Mouse (Mus musculus): ENCODE measurements around the gene N4bp2l1.
"Not testable (repeated sequence)": the region's sequence is repeated elsewhere in the genome, so short reads cannot be mapped to it uniquely, and the experiment has no call there.

The N4bp2l1 gene

GRCm38 (mm10) chr5:150597088-150597487 is at the start of gene N4bp2l1:
Gene N4bp2l1 (minus strand): TSS chr5:150597188.
- no peak for DNase-seq (ENCODE audit: low spot score in 2 of 2)

GRCm38 (mm10) chr5:150644926-150645325 is 47.9 kb upstream of the N4bp2l1 start:
- DNase-seq (ENCODE audit: low spot score in 2 of 2) = no peak

GRCm38 (mm10) chr5:150643390-150643789 is 46.4 kb upstream of the N4bp2l1 start:
- DNase-seq (ENCODE audit: low spot score in 2 of 2) = not testable (repeated sequence)

- no peak for DNase-seq (ENCODE audit: low spot score in 2 of 2)
These were observed 44.5 kb upstream of the N4bp2l1 start for GRCm38 (mm10) chr5:150641440-150641839.

- DNase-seq (ENCODE audit: low spot score in 2 of 2) = no peak
These were observed 32.7 kb upstream of the N4bp2l1 start for GRCm38 (mm10) chr5:150629692-150630091.

GRCm38 (mm10) chr5:150629272-150629671 is 32.3 kb upstream of the N4bp2l1 start:
- DNase-seq (ENCODE audit: low spot score in 2 of 2) = no peak

- no peak for DNase-seq (ENCODE audit: low spot score in 2 of 2)
These were observed 28.5 kb upstream of the N4bp2l1 start for GRCm38 (mm10) chr5:150625528-150625927.

- DNase-seq (ENCODE audit: low spot score in 2 of 2) = no peak
These were observed 25.8 kb upstream of the N4bp2l1 start for GRCm38 (mm10) chr5:150622792-150623191.

GRCm38 (mm10) chr5:150621592-150621991 is 24.6 kb upstream of the N4bp2l1 start:
- no peak for DNase-seq (ENCODE audit: low spot score in 2 of 2)

- DNase-seq (ENCODE audit: low spot score in 2 of 2) = no peak
These were observed 23.7 kb upstream of the N4bp2l1 start for GRCm38 (mm10) chr5:150620588-150621135.

GRCm38 (mm10) chr5:150618599-150619355 is 21.8 kb upstream of the N4bp2l1 start:
- DNase-seq (ENCODE audit: low spot score in 2 of 2) = no peak

GRCm38 (mm10) chr5:150616731-150617130 is 19.7 kb upstream of the N4bp2l1 start:
- no peak for DNase-seq (ENCODE audit: low spot score in 2 of 2)

- no peak for DNase-seq (ENCODE audit: low spot score in 2 of 2)
These were observed 19.2 kb upstream of the N4bp2l1 start for GRCm38 (mm10) chr5:150616216-150616615.

GRCm38 (mm10) chr5:150614054-150614453 is 17.1 kb upstream of the N4bp2l1 start:
- DNase-seq (ENCODE audit: low spot score in 2 of 2) = no peak

- DNase-seq (ENCODE audit: low spot score in 2 of 2) = no peak
These were observed 14.7 kb upstream of the N4bp2l1 start for GRCm38 (mm10) chr5:150611697-150612096.

GRCm38 (mm10) chr5:150611136-150611535 is 14.1 kb upstream of the N4bp2l1 start:
- DNase-seq (ENCODE audit: low spot score in 2 of 2) = no peak

GRCm38 (mm10) chr5:150607631-150608030 is 10.6 kb upstream of the N4bp2l1 start:
- no peak for DNase-seq (ENCODE audit: low spot score in 2 of 2)

GRCm38 (mm10) chr5:150606131-150606530 is 9.1 kb upstream of the N4bp2l1 start:
- DNase-seq (ENCODE audit: low spot score in 2 of 2) = no peak

GRCm38 (mm10) chr5:150601441-150602230 is 4.6 kb upstream of the N4bp2l1 start:
- DNase-seq (ENCODE audit: low spot score in 2 of 2) = no peak

- peak in 1 of 2 experiments; percentile 32 for DNase-seq (ENCODE audit: low spot score in 2 of 2)
These were observed 3.8 kb upstream of the N4bp2l1 start for GRCm38 (mm10) chr5:150600554-150601440.
